Mouse (Mus musculus): ENCODE measurements around the gene Cd300ld2.
"Not testable (repeated sequence)": the region's sequence is repeated elsewhere in the genome, so short reads cannot be mapped to it uniquely, and the experiment has no call there.

- not testable (repeated sequence) for TF ChIP-seq CTCF, EP300 (IDR thresholded peaks at IDR 0.05; ENCODE audit: low read depth)
These were observed 10.9 kb upstream of the Cd300ld2 start, which contains the start of gene Cd300ld4 for GRCm38 (mm10) chr11:115026912-115027311.

All from heart, postnatal 0 days (tissue).